Mouse (Mus musculus): ENCODE measurements around the gene Rpf1. TPM values are rescaled to one million over a fixed set of nuclear protein-coding genes. Genes with fewer than 3 reads are reported as not detected.

Gene Rpf1
- polyA plus RNA-seq, 1 experiment from 2014 or later, result 72.8 TPM

GRCm38 (mm10) chr3:146520226-146520797, 917 bp downstream of the Rpf1 start:
- Histone ChIP-seq H3K36me3 (ENCODE audit: control insufficient read depth, insufficient read depth, low read length) (no peaks in the 10 kb centered on the region; the same call in 1 of the 2 replicates), H3K4me3 (ENCODE audit: low read depth, low read length) (peak overlapping the region; percentile 76), H3K27me3 (ENCODE audit: control insufficient read depth, insufficient read depth, low read length) (no peaks in the 10 kb centered on the region), H3K9ac (ENCODE audit: low read length) (peak overlapping the region; percentile 89), H3K4me1 (replicated peaks; ENCODE audit: control insufficient read depth, insufficient read depth, low read length) (no peaks in the 10 kb centered on the region), H3K27ac (ENCODE audit: low read depth, low read length) (peak overlapping the region; percentile 94; the same call in 1 of the 2 replicates), H3K4me2 (ENCODE audit: low read depth, low read length, severe bottlenecking) (peak overlapping the region; percentile 47), H3K9me3 (ENCODE audit: control insufficient read depth, low read length) (no peaks in the 10 kb centered on the region)
- no peak for DNase-seq (ENCODE audit: low spot score)
- 41% methylated on average over 5 of the region's 5 CpGs for whole genome bisulfite sequencing
- ATAC-seq (replicated peaks; ENCODE audit: low FRiP score), result no peak

- no peak overlapping the region for H3K4me3 ChIP-seq (ENCODE audit: low read depth, low read length)
- H3K4me1 ChIP-seq (replicated peaks; ENCODE audit: control insufficient read depth, insufficient read depth, low read length), result peaks cover 3% of the 10 kb centered on the region; the same call in 1 of the 2 replicates
- DNase-seq (ENCODE audit: low spot score) (no peak), ATAC-seq (replicated peaks; ENCODE audit: low FRiP score) (no peak)
- H3K27ac ChIP-seq (ENCODE audit: low read depth, low read length), result no peak overlapping the region
- no peak overlapping the region for H3K9ac ChIP-seq (ENCODE audit: low read length)
- 98% methylated on average over 7 of the region's 7 CpGs for WGBS
- peaks cover 14% of the 10 kb centered on the region for H3K36me3 ChIP-seq (ENCODE audit: control insufficient read depth, insufficient read depth, low read length)
- H3K27me3 ChIP-seq (ENCODE audit: control insufficient read depth, insufficient read depth, low read length), result no peaks in the 10 kb centered on the region
- no peak overlapping the region for H3K4me2 ChIP-seq (ENCODE audit: low read depth, low read length, severe bottlenecking)
- no peaks in the 10 kb centered on the region for H3K9me3 ChIP-seq (ENCODE audit: control insufficient read depth, low read length)
These were observed 14.5 kb downstream of the Rpf1 start for GRCm38 (mm10) chr3:146506711-146507110.

GRCm38 (mm10) chr3:146501601-146502123, 19.6 kb downstream of the Rpf1 start:
- Histone ChIP-seq H3K36me3 (ENCODE audit: control insufficient read depth, insufficient read depth, low read length) (peaks cover 8% of the 10 kb centered on the region), H3K4me2 (ENCODE audit: low read depth, low read length, severe bottlenecking) (peak overlapping the region; percentile 75), H3K9me3 (ENCODE audit: control insufficient read depth, low read length) (no peaks in the 10 kb centered on the region), H3K27ac (ENCODE audit: low read depth, low read length) (no peak overlapping the region), H3K4me3 (ENCODE audit: low read depth, low read length) (peak overlapping the region; percentile 82), H3K9ac (ENCODE audit: low read length) (peak overlapping the region; percentile 44), H3K4me1 (replicated peaks; ENCODE audit: control insufficient read depth, insufficient read depth, low read length) (peaks cover 14% of the 10 kb centered on the region), H3K27me3 (ENCODE audit: control insufficient read depth, insufficient read depth, low read length) (no peaks in the 10 kb centered on the region)
- no peak for DNase-seq (ENCODE audit: low spot score)
- 72% methylated on average over 5 of the region's 5 CpGs for WGBS
- ATAC-seq (replicated peaks; ENCODE audit: low FRiP score), result no peak

- 11% methylated on average over 5 of the region's 5 CpGs for WGBS
- Histone ChIP-seq H3K27ac (ENCODE audit: low read depth, low read length) (peak overlapping the region; percentile 6; the same call in 1 of the 2 replicates), H3K9ac (ENCODE audit: low read length) (peak overlapping the region; percentile 93), H3K4me1 (replicated peaks; ENCODE audit: control insufficient read depth, insufficient read depth, low read length) (peaks cover 14% of the 10 kb centered on the region), H3K4me3 (ENCODE audit: low read depth, low read length) (peak overlapping the region; percentile 82), H3K4me2 (ENCODE audit: low read depth, low read length, severe bottlenecking) (peak overlapping the region; percentile 75), H3K36me3 (ENCODE audit: control insufficient read depth, insufficient read depth, low read length) (peaks cover 4% of the 10 kb centered on the region; the same call in 1 of the 2 replicates), H3K27me3 (ENCODE audit: control insufficient read depth, insufficient read depth, low read length) (no peaks in the 10 kb centered on the region), H3K9me3 (ENCODE audit: control insufficient read depth, low read length) (no peaks in the 10 kb centered on the region)
- DNase-seq (ENCODE audit: low spot score) (no peak), ATAC-seq (replicated peaks; ENCODE audit: low FRiP score) (no peak)
These were observed 20.4 kb downstream of the Rpf1 start for GRCm38 (mm10) chr3:146500810-146501201.

- H3K27me3 ChIP-seq (ENCODE audit: control insufficient read depth, insufficient read depth, low read length), result no peaks in the 10 kb centered on the region
- ATAC-seq (replicated peaks; ENCODE audit: low FRiP score) (peak; percentile 82), DNase-seq (ENCODE audit: low spot score) (peak; percentile 84)
- H3K4me2 ChIP-seq (ENCODE audit: low read depth, low read length, severe bottlenecking), result peak overlapping the region; percentile 75
- no peaks in the 10 kb centered on the region for H3K36me3 ChIP-seq (ENCODE audit: control insufficient read depth, insufficient read depth, low read length)
- H3K9ac ChIP-seq (ENCODE audit: low read length), result peak overlapping the region; percentile 93
- peaks cover 14% of the 10 kb centered on the region for H3K4me1 ChIP-seq (replicated peaks; ENCODE audit: control insufficient read depth, insufficient read depth, low read length)
- peak overlapping the region; percentile 85 for H3K27ac ChIP-seq (ENCODE audit: low read depth, low read length)
- H3K4me3 ChIP-seq (ENCODE audit: low read depth, low read length), result peak overlapping the region; percentile 82
- no peaks in the 10 kb centered on the region for H3K9me3 ChIP-seq (ENCODE audit: control insufficient read depth, low read length)
- under 1% methylated on average over 43 of the region's 57 CpGs for WGBS
These were observed 21.0 kb downstream of the Rpf1 start for GRCm38 (mm10) chr3:146500003-146500809.

GRCm38 (mm10) chr3:146499431-146500002, 21.7 kb downstream of the Rpf1 start, which contains the start of the genes Spata1 and Gng5:
TSS of gene Spata1 (minus strand) at chr3:146499753.
TSS of gene Gng5 (plus strand) at chr3:146499807.
- DNase-seq (ENCODE audit: low spot score) (peak; percentile 95), ATAC-seq (replicated peaks; ENCODE audit: low FRiP score) (peak; percentile 94)
- peaks cover 14% of the 10 kb centered on the region for H3K4me1 ChIP-seq (replicated peaks; ENCODE audit: control insufficient read depth, insufficient read depth, low read length)
- no peaks in the 10 kb centered on the region for H3K27me3 ChIP-seq (ENCODE audit: control insufficient read depth, insufficient read depth, low read length)
- H3K9ac ChIP-seq (ENCODE audit: low read length), result peak within 1 kb of the TSS; percentile 93
- peak within 1 kb of the TSS; percentile 75 for H3K4me2 ChIP-seq (ENCODE audit: low read depth, low read length, severe bottlenecking)
- H3K27ac ChIP-seq (ENCODE audit: low read depth, low read length), result peak within 1 kb of the TSS; percentile 85
- no peaks in the 10 kb centered on the region for H3K36me3 ChIP-seq (ENCODE audit: control insufficient read depth, insufficient read depth, low read length)
- peak within 1 kb of the TSS; percentile 82 for H3K4me3 ChIP-seq (ENCODE audit: low read depth, low read length)
- H3K9me3 ChIP-seq (ENCODE audit: control insufficient read depth, low read length), result no peaks in the 10 kb centered on the region
- WGBS, result under 1% methylated on average over 72 of the region's 88 CpGs

- Histone ChIP-seq H3K27ac (ENCODE audit: low read depth, low read length) (peak overlapping the region; percentile 41; the same call in 1 of the 2 replicates), H3K9me3 (ENCODE audit: control insufficient read depth, low read length) (no peaks in the 10 kb centered on the region), H3K9ac (ENCODE audit: low read length) (peak overlapping the region; percentile 93), H3K4me3 (ENCODE audit: low read depth, low read length) (peak overlapping the region; percentile 82), H3K36me3 (ENCODE audit: control insufficient read depth, insufficient read depth, low read length) (no peaks in the 10 kb centered on the region), H3K4me1 (replicated peaks; ENCODE audit: control insufficient read depth, insufficient read depth, low read length) (peaks cover 14% of the 10 kb centered on the region), H3K4me2 (ENCODE audit: low read depth, low read length, severe bottlenecking) (peak overlapping the region; percentile 75), H3K27me3 (ENCODE audit: control insufficient read depth, insufficient read depth, low read length) (no peaks in the 10 kb centered on the region)
- WGBS, result 5% methylated on average over 13 of the region's 13 CpGs
- DNase-seq (ENCODE audit: low spot score) (no peak), ATAC-seq (replicated peaks; ENCODE audit: low FRiP score) (no peak)
These were observed 22.2 kb downstream of the Rpf1 start for GRCm38 (mm10) chr3:146498989-146499388.

- Histone ChIP-seq H3K4me2 (ENCODE audit: low read depth, low read length, severe bottlenecking) (no peak overlapping the region), H3K9ac (ENCODE audit: low read length) (no peak overlapping the region), H3K4me1 (replicated peaks; ENCODE audit: control insufficient read depth, insufficient read depth, low read length) (peaks cover 3% of the 10 kb centered on the region; the same call in 1 of the 2 replicates), H3K4me3 (ENCODE audit: low read depth, low read length) (no peak overlapping the region), H3K36me3 (ENCODE audit: control insufficient read depth, insufficient read depth, low read length) (no peaks in the 10 kb centered on the region), H3K9me3 (ENCODE audit: control insufficient read depth, low read length) (no peaks in the 10 kb centered on the region), H3K27ac (ENCODE audit: low read depth, low read length) (no peak overlapping the region), H3K27me3 (ENCODE audit: control insufficient read depth, insufficient read depth, low read length) (no peaks in the 10 kb centered on the region)
- 37% methylated on average over 8 of the region's 8 CpGs for WGBS
- DNase-seq (ENCODE audit: low spot score) (no peak), ATAC-seq (replicated peaks; ENCODE audit: low FRiP score) (no peak)
These were observed 26.3 kb downstream of the Rpf1 start for GRCm38 (mm10) chr3:146494941-146495340.

Data from forebrain, embryonic 11.5 days (tissue).